Mouse (Mus musculus): ENCODE measurements at regions not wholly inside any gene's neighbourhood (a gene's known extent, or its start where the extent isn't known, plus 50 kb on each side); places are given as distances from the start of the nearest gene placed in this dataset.

DNA sequence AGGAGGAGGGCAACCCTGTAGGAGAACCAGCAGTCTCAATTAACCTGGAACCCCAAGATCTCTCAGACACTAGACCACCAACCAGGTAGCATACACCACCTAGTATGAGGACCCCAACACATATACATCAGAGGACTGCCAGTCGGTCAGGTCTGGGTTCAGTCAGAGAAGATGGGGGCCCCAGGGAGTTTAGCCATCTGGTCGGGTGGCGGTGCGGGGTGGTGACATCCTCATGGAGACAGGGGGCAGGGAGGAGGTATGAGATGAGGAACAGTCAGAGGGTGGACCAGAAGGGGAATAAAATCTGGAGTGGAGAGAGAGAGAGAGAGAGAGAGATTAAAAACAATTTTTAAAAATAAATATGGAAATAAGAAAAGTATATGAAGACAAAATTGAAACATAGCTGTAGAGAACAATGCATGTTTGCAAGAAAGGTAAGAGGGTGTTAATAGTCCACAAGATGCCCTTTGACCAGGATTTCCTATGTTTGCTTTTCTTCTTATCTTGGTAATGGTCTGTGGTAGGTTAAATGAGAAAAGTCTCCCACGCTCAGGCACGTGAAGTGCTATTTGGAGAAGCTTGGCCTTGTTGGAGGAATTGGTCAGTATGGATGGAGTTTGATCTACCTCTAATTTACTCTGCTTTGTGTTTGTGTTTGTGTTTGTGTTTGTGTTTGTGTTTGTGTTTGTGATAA, 108.0 kb upstream of the Spaca1 start:
- TF ChIP-seq CTCF (IDR thresholded peaks at IDR 0.05; ENCODE audit: low read depth) (no peak), EP300 (IDR thresholded peaks at IDR 0.05; ENCODE audit: low read depth) (no peak)
